Mouse (Mus musculus) heart, embryonic 16.5 days (tissue): ENCODE data around the gene Tomm40. TPM values are rescaled to one million over a fixed set of nuclear protein-coding genes. Genes with fewer than 3 reads are reported as not detected.

Source experiments
- ATAC-seq: fragments of 200-750 bp; cut with Nextera tagmentation; replicated peaks from 2 replicates; pipeline ENCODE4 v1.8.0; 2017; ENCODE audit warnings: moderate number of reproducible peaks; ENCODE audit not compliant: insufficient read depth, low FRiP score; ENCODE audit errors: extremely low read depth
- H3K27ac ChIP-seq: fragments of 300-500 bp; sonication (generic); 2 replicates; pipeline ENCODE4 v1.5.1; 2014; ENCODE audit warnings: mild to moderate bottlenecking, low read length, control low read depth, moderate library complexity
- H3K27me3 ChIP-seq: fragments of 300-500 bp; sonication (generic); 2 replicates; pipeline ENCODE4 v1.6.1; 2014; ENCODE audit warnings: low read length, mixed read lengths; ENCODE audit not compliant: control insufficient read depth, insufficient read depth
- H3K36me3 ChIP-seq: fragments of 300-500 bp; sonication (generic); 2 replicates; pipeline ENCODE4 v1.6.1; 2014; ENCODE audit not compliant: control insufficient read depth, insufficient read depth
- H3K4me1 ChIP-seq: fragments of 300-500 bp; sonication (generic); 2 replicates; pipeline ENCODE4 v1.6.1; 2014; ENCODE audit warnings: low read length, mixed read lengths; ENCODE audit not compliant: control insufficient read depth, insufficient read depth
- H3K4me2 ChIP-seq: fragments of 300-500 bp; sonication (generic); 2 replicates; pipeline ENCODE4 v1.6.1; 2014; ENCODE audit warnings: low read depth, mild to moderate bottlenecking, control low read depth, low read length
- H3K4me3 ChIP-seq: fragments of 300-500 bp; sonication (generic); 2 replicates; pipeline ENCODE4 v1.5.1; 2014; ENCODE audit warnings: mild to moderate bottlenecking, control low read depth, low read length
- H3K9ac ChIP-seq: fragments of 300-500 bp; sonication (generic); 2 replicates; pipeline ENCODE4 v1.6.1; 2014; ENCODE audit warnings: low read length, control low read depth
- H3K9me3 ChIP-seq: fragments of 300-500 bp; sonication (generic); replicated peaks from 2 replicates; pipeline ENCODE4 v1.6.1; 2016; ENCODE audit warnings: low read length; ENCODE audit not compliant: control insufficient read depth
- WGBS: fragments of 180-500 bp; shearing (Covaris S2); extraction: QIAGEN DNeasy Blood & Tissue Kit; methylation state at CpG from one replicate; pipeline ENCODE4 v1.1.7; 2014; 5-methylcytosine and 5-hydroxymethylcytosine counted together
- polyA plus RNA-seq: library from polyadenylated mRNA; unstranded; fragments of >200 nt; fragmentation: Nextera tagmentation; extraction: Ambion mirVana; gene quantifications from 2 replicates; pipeline ENCODE4 v1.2.1, GENCODE M21; 2015

Tomm40 gene
- polyA plus RNA-seq, 1 experiment from 2014 or later: 146 TPM

GRCm38 (mm10) chr7:19747420-19748218, 32.4 kb upstream of the Tomm40 start:
- H3K36me3 ChIP-seq: no peaks in the 10 kb centered on the region
- no peaks in the 10 kb centered on the region for H3K9me3 ChIP-seq
- peak overlapping the region; percentile 56 for H3K27ac ChIP-seq
- H3K27me3 ChIP-seq: no peaks in the 10 kb centered on the region
- H3K9ac ChIP-seq: peak overlapping the region; percentile 87
- no peak for ATAC-seq
- H3K4me2 ChIP-seq: peak overlapping the region; percentile 85
- peaks cover 51% of the 10 kb centered on the region for H3K4me1 ChIP-seq
- WGBS: 13% methylated on average over 25 of the region's 25 CpGs
- H3K4me3 ChIP-seq: peak overlapping the region; percentile 71

- no peaks in the 10 kb centered on the region for H3K36me3 ChIP-seq
- H3K9ac ChIP-seq: no peak overlapping the region
- ATAC-seq: no peak
- WGBS: 34% methylated on average over 6 of the region's 6 CpGs
- no peaks in the 10 kb centered on the region for H3K9me3 ChIP-seq
- no peaks in the 10 kb centered on the region for H3K27me3 ChIP-seq
- H3K27ac ChIP-seq: peak overlapping the region; percentile 56
- peak overlapping the region; percentile 71 for H3K4me3 ChIP-seq
- peak overlapping the region; percentile 85 for H3K4me2 ChIP-seq
- H3K4me1 ChIP-seq: peaks cover 56% of the 10 kb centered on the region
These were observed 31.4 kb upstream of the Tomm40 start for GRCm38 (mm10) chr7:19746426-19747201.

- no peak overlapping the region for H3K4me2 ChIP-seq
- H3K4me1 ChIP-seq: peaks cover 59% of the 10 kb centered on the region
- no peak overlapping the region for H3K4me3 ChIP-seq
- no peak overlapping the region for H3K9ac ChIP-seq
- no peak overlapping the region for H3K27ac ChIP-seq
- ATAC-seq: no peak
- 47% methylated on average over 8 of the region's 10 CpGs for WGBS
- H3K9me3 ChIP-seq: no peaks in the 10 kb centered on the region
- H3K27me3 ChIP-seq: no peaks in the 10 kb centered on the region
- 0 out of 2 replicates have a peak, but pooled peaks cover under 1% of the 10 kb centered on the region for H3K36me3 ChIP-seq
These were observed 30.7 kb upstream of the Tomm40 start for GRCm38 (mm10) chr7:19745971-19746370.

- Histone ChIP-seq H3K27ac (peak overlapping the region; percentile 67), H3K9me3 (no peaks in the 10 kb centered on the region), H3K36me3 (peaks cover 6% of the 10 kb centered on the region), H3K4me2 (peak overlapping the region; percentile 38), H3K4me1 (peaks cover 51% of the 10 kb centered on the region), H3K27me3 (no peaks in the 10 kb centered on the region), H3K4me3 (no peak overlapping the region), H3K9ac (peak overlapping the region; percentile 47)
- WGBS: 26% methylated on average over 14 of the region's 14 CpGs
- peak; percentile 46 for ATAC-seq
These were observed 29.6 kb upstream of the Tomm40 start for GRCm38 (mm10) chr7:19744590-19745385.

- 76% methylated on average over 6 of the region's 6 CpGs for WGBS
- Histone ChIP-seq H3K27ac (no peak overlapping the region), H3K36me3 (peaks cover 6% of the 10 kb centered on the region), H3K9ac (no peak overlapping the region), H3K4me3 (no peak overlapping the region), H3K27me3 (no peaks in the 10 kb centered on the region), H3K4me1 (peaks cover 51% of the 10 kb centered on the region), H3K9me3 (no peaks in the 10 kb centered on the region), H3K4me2 (no peak overlapping the region)
- ATAC-seq: no peak
These were observed 28.6 kb upstream of the Tomm40 start for GRCm38 (mm10) chr7:19743791-19744190.

- WGBS: 52% methylated on average over 5 of the region's 5 CpGs
- Histone ChIP-seq H3K27me3 (no peaks in the 10 kb centered on the region), H3K36me3 (peaks cover 14% of the 10 kb centered on the region), H3K4me3 (no peak overlapping the region), H3K4me2 (no peak overlapping the region), H3K27ac (no peak overlapping the region), H3K9ac (no peak overlapping the region), H3K4me1 (peaks cover 41% of the 10 kb centered on the region), H3K9me3 (no peaks in the 10 kb centered on the region)
- no peak for ATAC-seq
These were observed 27.2 kb upstream of the Tomm40 start for GRCm38 (mm10) chr7:19742468-19742867.

- WGBS: 34% methylated on average over 8 of the region's 8 CpGs
These were observed 26.2 kb upstream of the Tomm40 start for GRCm38 (mm10) chr7:19741329-19742031.

GRCm38 (mm10) chr7:19740269-19740668, 25.0 kb upstream of the Tomm40 start:
- Histone ChIP-seq H3K27ac (no peak overlapping the region), H3K36me3 (peaks cover 24% of the 10 kb centered on the region), H3K27me3 (no peaks in the 10 kb centered on the region), H3K9me3 (no peaks in the 10 kb centered on the region), H3K4me2 (no peak overlapping the region), H3K4me3 (no peak overlapping the region), H3K9ac (no peak overlapping the region), H3K4me1 (peaks cover 23% of the 10 kb centered on the region)
- 78% methylated on average over 11 of the region's 11 CpGs for WGBS
- ATAC-seq: no peak

More at GRCm38 (mm10) chr7:19741329-19742031, 26.2 kb upstream of the Tomm40 start:
- Histone ChIP-seq H3K36me3 (peaks cover 20% of the 10 kb centered on the region), H3K27ac (peak overlapping the region; percentile 38), H3K4me2 (no peak overlapping the region), H3K4me1 (peaks cover 31% of the 10 kb centered on the region), H3K4me3 (no peak overlapping the region), H3K9me3 (no peaks in the 10 kb centered on the region), H3K27me3 (no peaks in the 10 kb centered on the region), H3K9ac (no peak overlapping the region)
- no peak for ATAC-seq
